ENCODE assay signal across 8 mouse cellular contexts in genomic region chr12:118837361-118837760, GRCm38 (mm10). TPM values are rescaled to one million over a fixed set of nuclear protein-coding genes. Genes with fewer than 3 reads are reported as not detected.
A peak's percentile ranks its signal among the peaks of the same experiment; 100 is the strongest.
DNase-seq lines count a peak whose midpoint lies in the region; ATAC-seq and TF ChIP-seq lines count a peak whose summit lies in the region.

No protein-coding gene starts in this region.

- H3K4me2 ChIP-seq in lung, embryonic 15.5 days = peak overlapping the region; percentile 92
- peak overlapping the region; percentile 84 for H3K4me2 ChIP-seq in forebrain, embryonic 13.5 days
- H3K4me2 ChIP-seq in limb, embryonic 12.5 days = peak overlapping the region; percentile 94

- no peak for TF ChIP-seq POLR2A in olfactory bulb, adult 2 months (IDR thresholded peaks at IDR 0.05; ENCODE audit: insufficient read depth, low read depth, low read length)

- ATAC-seq in lung, embryonic 15.5 days (ENCODE audit: borderline replicate concordance, extremely low read depth, low FRiP score, low TSS enrichment) = no peak
- no peak for ATAC-seq in forebrain, embryonic 13.5 days
- ATAC-seq in limb, embryonic 12.5 days (ENCODE audit: insufficient number of reproducible peaks, insufficient read depth, low FRiP score, low TSS enrichment, low read depth) = 0 out of 2 replicates have a peak, but pooled peaks have one; percentile 7

- H3K9me3 ChIP-seq in lung, embryonic 15.5 days = no peaks in the 10 kb centered on the region
- H3K9me3 ChIP-seq in forebrain, embryonic 13.5 days (replicated peaks) = no peaks in the 10 kb centered on the region
- H3K9me3 ChIP-seq in limb, embryonic 12.5 days = no peaks in the 10 kb centered on the region

- no peak for TF ChIP-seq CTCF in olfactory bulb, adult 2 months (IDR thresholded peaks at IDR 0.05; ENCODE audit: insufficient read depth, low read depth, low read length)

- H3K9ac ChIP-seq in lung, embryonic 15.5 days = no peak overlapping the region
- H3K9ac ChIP-seq in forebrain, embryonic 13.5 days = peak overlapping the region; percentile 70; the same call in 1 of the 2 replicates
- no peak overlapping the region for H3K9ac ChIP-seq in limb, embryonic 12.5 days (replicated peaks)

- H3K36me3 ChIP-seq in lung, embryonic 15.5 days = no peaks in the 10 kb centered on the region
- H3K36me3 ChIP-seq in forebrain, embryonic 13.5 days (ENCODE audit: poor library complexity, severe bottlenecking) = no peaks in the 10 kb centered on the region
- no peaks in the 10 kb centered on the region for H3K36me3 ChIP-seq in limb, embryonic 12.5 days

- H3K27ac ChIP-seq in lung, embryonic 15.5 days = no peak overlapping the region
- no peak overlapping the region for H3K27ac ChIP-seq in forebrain, embryonic 13.5 days
- no peak overlapping the region for H3K27ac ChIP-seq in limb, embryonic 12.5 days
- peak overlapping the region; percentile 31 for H3K27ac ChIP-seq in olfactory bulb, adult 2 months (ENCODE audit: insufficient read depth, low read depth, low read length)

- DNase-seq in lung, postnatal 10 days = no peak
- no peak for DNase-seq in layer of hippocampus, adult 9-11 months
- DNase-seq in urinary bladder, postnatal 10 days (ENCODE audit: low spot score) = no peak
- no peak for DNase-seq in spleen, adult 18-20 months

- H3K27me3 ChIP-seq in lung, embryonic 15.5 days = peaks cover 72% of the 10 kb centered on the region
- peaks cover 46% of the 10 kb centered on the region for H3K27me3 ChIP-seq in forebrain, embryonic 13.5 days
- H3K27me3 ChIP-seq in limb, embryonic 12.5 days = peaks cover 55% of the 10 kb centered on the region

- H3K4me3 ChIP-seq in lung, embryonic 15.5 days = peak overlapping the region; percentile 54
- peak overlapping the region; percentile 50 for H3K4me3 ChIP-seq in forebrain, embryonic 13.5 days
- peak overlapping the region; percentile 60 for H3K4me3 ChIP-seq in limb, embryonic 12.5 days (replicated peaks)
- H3K4me3 ChIP-seq in olfactory bulb, adult 2 months (ENCODE audit: insufficient read depth, low read depth, low read length) = peak overlapping the region; percentile 54

- 3% methylated on average over 11 of the region's 11 CpGs for WGBS in lung, embryonic 15.5 days
- 9% methylated on average over 11 of the region's 11 CpGs for WGBS in forebrain, embryonic 13.5 days
- 2% methylated on average over 11 of the region's 11 CpGs for WGBS in limb, embryonic 12.5 days
- WGBS in olfactory bulb, adult 2 months = 11% methylated on average over 11 of the region's 11 CpGs

- H3K4me1 ChIP-seq in lung, embryonic 15.5 days = peaks cover 8% of the 10 kb centered on the region; the same call in 1 of the 2 replicates
- H3K4me1 ChIP-seq in forebrain, embryonic 13.5 days = peaks cover 49% of the 10 kb centered on the region
- H3K4me1 ChIP-seq in limb, embryonic 12.5 days (replicated peaks) = peaks cover 8% of the 10 kb centered on the region; the same call in 1 of the 2 replicates
- H3K4me1 ChIP-seq in olfactory bulb, adult 2 months (ENCODE audit: control insufficient read depth, insufficient read depth, low read length) = peaks cover 4% of the 10 kb centered on the region; the same call in 1 of the 2 replicates

RNA-seq across cellular contexts. Expression of gene Sp8, which starts 8.8 kb away (rescaled TPM):
- 0.06 TPM in 1 of 2 replicates, not detected in the other for polyA plus RNA-seq in lung, embryonic 15.5 days (2015; fragmentation: Nextera tagmentation; extraction: Ambion mirVana)
- 16.7 and 17.0 TPM in 2 replicates for polyA plus RNA-seq in forebrain, embryonic 13.5 days (2015; fragmentation: Nextera tagmentation; extraction: Ambion mirVana)
- polyA plus RNA-seq in limb, embryonic 12.5 days (2016; fragmentation: Nextera tagmentation; extraction: Ambion mirVana) = 4.4 and 4.7 TPM in 2 replicates
- polyA plus RNA-seq in olfactory bulb, adult 2 months (2012; ENCODE audit: insufficient read depth, insufficient read length, low replicate concordance, missing spikeins) = not detected in 2 replicates
